Mouse (Mus musculus): ENCODE results near the gene Vrk2. TPM values are rescaled to one million over a fixed set of nuclear protein-coding genes. Genes with fewer than 3 reads are reported as not detected.

Gene Vrk2
- 1 to 10 TPM; 1.9 to 3.3 TPM for total RNA-seq (2021)
- long read RNA-seq, experiment 1, partial matches to known transcripts = 0 of 2 reads
- long read RNA-seq, experiment 1, other reads (novel, unspliced or antisense) = 0 of 2 reads
- long read RNA-seq, experiment 2 = 0 reads

DNA sequence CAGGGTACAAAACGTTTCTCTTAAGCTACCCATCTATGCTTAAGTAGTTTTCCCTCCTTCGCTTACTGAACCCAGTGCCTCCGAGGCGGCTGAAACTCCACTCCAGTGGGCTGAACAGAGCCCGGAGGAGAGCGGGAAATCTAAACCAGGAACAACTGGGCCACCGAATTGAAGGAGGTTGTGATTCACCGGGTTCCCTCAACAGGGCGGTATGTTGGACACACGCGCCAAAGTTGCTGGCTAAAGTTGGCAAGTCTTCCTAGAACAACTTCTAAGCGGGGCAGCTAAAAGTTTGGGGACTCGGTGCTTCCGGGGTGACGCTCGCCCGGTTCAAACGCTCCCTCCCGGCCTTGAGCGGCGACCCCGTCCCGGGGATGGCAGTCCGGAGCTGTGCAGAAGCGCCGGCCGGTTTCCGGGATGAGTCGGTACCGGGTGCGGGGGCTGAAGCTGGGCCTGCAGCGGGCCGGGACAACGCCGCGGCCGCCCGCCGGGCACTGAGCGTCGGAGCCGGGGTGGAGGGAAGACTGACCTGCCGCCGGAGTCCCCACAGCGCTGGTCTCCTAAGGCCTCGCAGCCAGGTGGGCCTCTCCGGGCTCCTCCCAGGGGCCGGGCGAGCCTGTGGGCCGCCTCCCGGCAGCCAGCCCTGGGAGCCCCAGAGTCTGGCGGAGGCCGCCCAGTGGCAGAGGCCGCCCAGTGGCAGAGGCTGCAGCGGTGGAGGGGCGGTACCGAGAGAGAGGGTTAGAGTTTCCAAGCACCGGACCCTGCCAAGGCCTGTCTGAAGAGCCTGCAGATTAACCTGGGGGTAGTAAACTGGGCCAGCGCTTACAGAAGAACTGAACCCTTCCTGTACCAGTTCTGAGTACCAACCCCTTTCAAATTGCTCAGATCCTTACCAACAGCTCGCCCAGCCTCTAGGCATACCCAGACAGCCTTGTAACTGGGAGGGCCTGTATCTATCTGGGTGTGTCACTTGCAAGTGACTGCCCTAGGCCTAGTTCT, at the start of gene Vrk2, which contains the start of gene Gm6899:
Gene Vrk2 (minus strand): TSS at position 939 of the 999 bp plus-strand sequence.
Gene Gm6899 (plus strand): TSS at position 181 of the 999 bp plus-strand sequence.
- DNase-seq (ENCODE audit: low spot score in 2 of 2) = peak in 1 of 2 experiments; percentile 45
- intact Hi-C loops (cut with DNase I) = no loop called here

GRCm38 (mm10) chr11:26642141-26642540, 48.3 kb upstream of the Vrk2 start:
- DNase-seq (ENCODE audit: low spot score in 2 of 2) = no peak
- intact Hi-C loops (cut with DNase I) = no loop called here

- intact Hi-C loops (cut with DNase I) = no loop called here
- no peak for DNase-seq (ENCODE audit: low spot score in 2 of 2)
Measured at GRCm38 (mm10) chr11:26640314-26640785, 46.6 kb upstream of the Vrk2 start.

- no peak for DNase-seq (ENCODE audit: low spot score in 2 of 2)
- intact Hi-C loops (cut with DNase I) = no loop called here
Measured at GRCm38 (mm10) chr11:26636239-26636638, 42.4 kb upstream of the Vrk2 start.

GRCm38 (mm10) chr11:26622727-26623126, 28.9 kb upstream of the Vrk2 start:
- intact Hi-C loops (cut with DNase I) = no loop called here
- no peak for DNase-seq (ENCODE audit: low spot score in 2 of 2)

GRCm38 (mm10) chr11:26618475-26619223, 24.9 kb upstream of the Vrk2 start:
- intact Hi-C loops (cut with DNase I) = no loop called here
- DNase-seq (ENCODE audit: low spot score in 2 of 2) = no peak

- intact Hi-C loops (cut with DNase I) = loop anchor here (10.0 kb wide), 1 partner anchor 166 kb away; no protein-coding TSS in a partner anchor
- peak; percentile 41 to 77 for DNase-seq (ENCODE audit: low spot score in 2 of 2)
Measured at GRCm38 (mm10) chr11:26608795-26609194, 15.0 kb upstream of the Vrk2 start.

- intact Hi-C loops (cut with DNase I) = loop anchor here (10.0 kb wide), 1 partner anchor 171 kb away; no protein-coding TSS in a partner anchor
- no peak for DNase-seq (ENCODE audit: low spot score in 2 of 2)
Measured at GRCm38 (mm10) chr11:26604061-26604655, 10.4 kb upstream of the Vrk2 start.

GRCm38 (mm10) chr11:26601571-26602175, 7.9 kb upstream of the Vrk2 start:
- intact Hi-C loops (cut with DNase I) = loop anchor here (10.0 kb wide), 1 partner anchor 173 kb away; no protein-coding TSS in a partner anchor
- no peak for DNase-seq (ENCODE audit: low spot score in 2 of 2)

DNA sequence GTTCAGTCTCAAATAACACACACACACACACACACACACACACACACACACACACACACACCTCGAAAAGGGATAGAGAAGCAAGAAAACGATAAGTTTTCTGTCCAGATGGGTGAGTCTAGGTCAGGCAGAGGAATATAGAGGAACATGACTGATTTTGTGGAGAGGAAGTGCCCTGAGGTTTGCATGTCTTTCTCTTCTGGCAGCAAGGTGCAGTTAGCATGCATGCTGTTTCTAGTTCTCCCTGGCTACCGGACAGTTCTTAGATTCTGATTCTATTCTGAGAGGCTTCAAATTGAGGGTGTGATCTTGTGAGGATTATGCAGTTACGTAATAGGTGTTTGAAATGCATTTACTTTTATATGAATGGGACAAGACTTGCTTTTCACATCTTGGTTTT, 6.9 kb upstream of the Vrk2 start:
- peak in 1 of 2 experiments; percentile 56 for DNase-seq (ENCODE audit: low spot score in 2 of 2)

GRCm38 (mm10) chr11:26598876-26599275, 5.1 kb upstream of the Vrk2 start:
- intact Hi-C loops (cut with DNase I) = no loop called here
- no peak for DNase-seq (ENCODE audit: low spot score in 2 of 2)

More for the DNA sequence above, 6.9 kb upstream of the Vrk2 start:
- intact Hi-C loops (cut with DNase I) = loop anchor here (10.0 kb wide), 1 partner anchor 174 kb away; no protein-coding TSS in a partner anchor

DNA sequence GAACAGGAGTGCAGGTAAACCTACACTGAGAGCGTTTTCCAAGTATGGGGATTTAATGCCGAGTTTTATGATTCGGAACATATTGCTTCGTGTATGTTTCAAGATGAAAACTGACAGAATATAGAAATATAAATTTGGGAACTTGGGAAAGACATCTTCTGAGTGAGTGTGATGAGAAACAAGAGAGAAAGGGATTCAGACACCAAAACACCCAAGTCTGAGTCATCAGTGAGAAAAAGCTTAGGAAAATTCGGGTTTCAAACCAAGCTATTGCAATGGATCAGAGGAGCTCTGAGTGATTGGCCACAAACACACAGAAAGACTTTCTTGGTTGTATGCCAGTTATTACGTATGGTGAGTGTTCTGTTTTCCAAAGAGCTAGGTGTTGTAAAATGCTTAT, 4.0 kb upstream of the Vrk2 start:
- intact Hi-C loops (cut with DNase I) = no loop called here
- peak in 1 of 2 experiments; percentile 51 for DNase-seq (ENCODE audit: low spot score in 2 of 2)

GRCm38 (mm10) chr11:26597145-26597544, 3.3 kb upstream of the Vrk2 start:
- intact Hi-C loops (cut with DNase I) = no loop called here

DNA sequence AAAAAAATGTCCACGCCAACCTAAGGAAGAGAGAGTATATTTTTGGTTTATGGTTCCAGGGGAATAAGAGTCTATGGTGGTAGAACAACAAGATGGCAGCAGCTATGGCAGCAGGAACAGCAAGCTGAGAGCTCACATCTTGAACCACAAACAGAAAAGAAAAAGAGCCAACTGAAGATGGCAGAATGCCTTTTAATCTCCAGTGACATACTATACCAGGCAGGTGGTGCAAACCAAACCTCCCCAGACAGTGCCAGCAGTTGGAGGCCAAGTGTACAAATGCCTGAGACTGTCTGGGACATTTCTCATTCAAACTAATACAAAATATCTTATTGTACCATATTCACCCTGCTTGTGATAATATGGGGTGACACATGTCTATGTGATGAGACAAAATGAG, 2.4 kb upstream of the Vrk2 start:
- no peak for DNase-seq (ENCODE audit: low spot score in 2 of 2)
- intact Hi-C loops (cut with DNase I) = no loop called here

More at GRCm38 (mm10) chr11:26597145-26597544, 3.3 kb upstream of the Vrk2 start:
- DNase-seq (ENCODE audit: low spot score in 2 of 2) = peak in 1 of 2 experiments; percentile 23

DNA sequence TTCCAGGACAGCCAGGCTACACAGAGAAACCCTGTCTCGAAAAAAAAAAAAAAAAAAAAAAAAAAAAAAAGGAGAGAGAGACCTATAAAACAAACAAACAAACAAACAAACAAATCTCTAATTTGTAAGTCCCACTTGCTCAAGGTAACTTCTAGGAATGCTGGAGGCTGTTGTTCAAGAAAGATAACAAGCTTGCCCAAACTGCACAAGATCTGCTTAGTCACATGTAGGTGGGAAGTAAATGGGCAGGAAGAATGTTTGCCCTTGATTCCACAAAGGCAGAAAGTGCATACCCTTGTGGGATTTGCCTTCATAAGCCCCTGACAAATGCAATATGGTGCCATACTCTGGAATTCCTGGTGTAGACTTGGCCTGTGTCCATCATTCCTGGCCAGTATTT, 688 bp upstream of the Vrk2 start:
- intact Hi-C loops (cut with DNase I) = no loop called here
- no peak for DNase-seq (ENCODE audit: low spot score in 2 of 2)

GRCm38 (mm10) chr11:26592395-26593053, 1.3 kb downstream of the Vrk2 start:
- intact Hi-C loops (cut with DNase I) = no loop called here
- no peak for DNase-seq (ENCODE audit: low spot score in 2 of 2)

DNA sequence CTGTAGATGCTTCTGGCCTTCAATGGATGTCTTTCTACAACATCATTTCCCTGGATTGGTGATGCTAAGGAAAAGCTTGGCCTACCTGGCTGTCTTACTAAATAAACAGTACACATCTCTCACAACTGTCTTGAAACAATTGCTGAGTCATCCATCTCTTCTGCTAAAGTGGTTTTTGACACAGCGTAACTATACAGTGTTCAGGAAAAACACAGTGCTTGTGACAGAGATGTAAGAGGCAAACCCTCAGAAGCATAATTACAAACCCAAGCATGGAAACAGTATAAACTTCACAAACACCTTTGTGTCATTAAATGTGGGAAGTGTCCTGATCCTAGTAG, 6.6 kb downstream of the Vrk2 start:
- intact Hi-C loops (cut with DNase I) = no loop called here
- DNase-seq (ENCODE audit: low spot score in 2 of 2) = no peak

All from left cerebral cortex, postnatal 14 days (tissue).